Mouse (Mus musculus) heart, embryonic 13.5 days (tissue): ENCODE results near the gene Nck1. TPM values are rescaled to one million over a fixed set of nuclear protein-coding genes. Genes with fewer than 3 reads are reported as not detected.

ENCODE experiments used
- ATAC-seq: fragments of 200-750 bp; cut with Nextera tagmentation; 2 replicates; pipeline ENCODE4 v1.8.0; 2017; ENCODE audit warnings: moderate TSS enrichment; ENCODE audit not compliant: insufficient number of reproducible peaks, low FRiP score, low TSS enrichment; ENCODE audit errors: extremely low read depth
- H3K27ac ChIP-seq: fragments of 300-500 bp; sonication (generic); replicated peaks from 2 replicates; pipeline ENCODE4 v1.5.1; 2015; ENCODE audit warnings: moderate library complexity, mild to moderate bottlenecking, inconsistent platforms
- H3K27me3 ChIP-seq: fragments of 300-500 bp; sonication (generic); replicated peaks from 2 replicates; pipeline ENCODE4 v1.6.1; 2015; ENCODE audit warnings: mild to moderate bottlenecking, inconsistent platforms
- H3K36me3 ChIP-seq: fragments of 300-500 bp; sonication (generic); 2 replicates; pipeline ENCODE4 v1.6.1; 2015; ENCODE audit warnings: mild to moderate bottlenecking, inconsistent platforms
- H3K4me1 ChIP-seq: fragments of 300-500 bp; sonication (generic); 2 replicates; pipeline ENCODE4 v1.6.1; 2015; ENCODE audit warnings: inconsistent platforms
- H3K4me2 ChIP-seq: fragments of 300-500 bp; sonication (generic); 2 replicates; pipeline ENCODE4 v1.6.1; 2015; ENCODE audit warnings: inconsistent platforms, mild to moderate bottlenecking, moderate library complexity
- H3K4me3 ChIP-seq: fragments of 300-500 bp; sonication (generic); 2 replicates; pipeline ENCODE4 v1.5.1; 2015; ENCODE audit warnings: moderate library complexity, mild to moderate bottlenecking, inconsistent platforms
- H3K9ac ChIP-seq: fragments of 300-500 bp; sonication (generic); 2 replicates; pipeline ENCODE4 v1.6.1; 2015; ENCODE audit warnings: inconsistent platforms, mild to moderate bottlenecking, moderate library complexity
- H3K9me3 ChIP-seq: fragments of 300-500 bp; sonication (generic); 2 replicates; pipeline ENCODE4 v1.6.1; 2016; ENCODE audit warnings: inconsistent platforms
- WGBS: fragments of 180-500 bp; shearing (Covaris S2); methylation state at CpG from one replicate; pipeline ENCODE4 v1.1.7; 2015; ENCODE audit warnings: mixed read lengths; 5-methylcytosine and 5-hydroxymethylcytosine counted together
- polyA plus RNA-seq: library from polyadenylated mRNA; unstranded; fragments of >200 nt; fragmentation: Nextera tagmentation; extraction: Ambion mirVana; gene quantifications from 2 replicates; pipeline ENCODE4 v1.2.1, GENCODE M21; 2015

The Nck1 gene
- polyA plus RNA-seq, 1 experiment from 2014 or later: 45.6 TPM

DNA sequence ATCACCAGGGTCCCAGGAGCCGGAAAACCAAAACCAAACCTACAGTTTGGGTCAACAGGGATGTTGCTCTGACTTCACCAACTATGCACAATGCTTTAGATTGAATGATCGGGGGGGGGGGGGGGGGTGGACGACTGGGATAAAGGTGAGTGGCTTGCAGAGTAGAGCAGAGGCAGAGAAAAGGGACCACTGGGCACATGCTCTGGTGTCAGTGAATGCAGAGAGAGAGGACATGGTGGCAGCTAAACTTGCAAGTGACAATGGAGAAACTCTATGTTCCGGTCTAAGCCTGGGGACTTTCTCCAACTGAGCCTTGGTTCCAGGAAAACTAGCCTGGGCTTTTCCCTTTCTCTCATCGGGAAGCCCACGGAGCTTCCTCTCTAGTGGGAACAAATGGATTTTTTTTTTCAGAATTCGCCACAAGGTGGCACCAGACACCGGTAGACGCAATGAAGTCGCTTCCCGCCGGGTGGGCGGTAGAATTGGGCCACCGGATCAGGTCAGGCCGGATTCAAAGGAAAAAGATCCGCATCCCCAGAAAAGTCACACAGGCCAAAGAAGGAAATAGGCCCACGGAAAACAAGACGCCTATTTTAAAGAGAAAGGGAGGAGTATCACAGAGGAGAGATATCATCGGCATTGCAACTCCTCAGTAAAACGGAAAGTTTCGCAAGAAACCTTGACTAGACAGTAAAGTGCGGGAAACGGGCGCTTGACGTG, 91.8 kb downstream of the Nck1 start:
- Histone ChIP-seq H3K4me1 (peaks cover 31% of the 10 kb centered on the region), H3K9me3 (no peaks in the 10 kb centered on the region), H3K4me2 (peak overlapping the region; percentile 89), H3K4me3 (peak overlapping the region; percentile 56), H3K36me3 (peaks cover 4% of the 10 kb centered on the region; the same call in 1 of the 2 replicates), H3K9ac (peak overlapping the region; percentile 81), H3K27me3 (no peaks in the 10 kb centered on the region), H3K27ac (no peak overlapping the region)
- WGBS: 8% methylated on average over 24 of the region's 25 CpGs
- no peak for ATAC-seq

- no peaks in the 10 kb centered on the region for H3K9me3 ChIP-seq
- 38% methylated on average over 6 of the region's 6 CpGs for WGBS
- H3K4me1 ChIP-seq: peaks cover 22% of the 10 kb centered on the region
- peak overlapping the region; percentile 25 for H3K27ac ChIP-seq
- H3K9ac ChIP-seq: peak overlapping the region; percentile 33; the same call in 1 of the 2 replicates
- ATAC-seq: no peak
- peaks cover 16% of the 10 kb centered on the region; the same call in 1 of the 2 replicates for H3K27me3 ChIP-seq
- H3K4me3 ChIP-seq: no peak overlapping the region
- no peaks in the 10 kb centered on the region for H3K36me3 ChIP-seq
- peak overlapping the region; percentile 38 for H3K4me2 ChIP-seq
Observed at GRCm38 (mm10) chr9:100452432-100452831, 93.5 kb downstream of the Nck1 start.

- H3K9ac ChIP-seq: peak overlapping the region; percentile 72
- peak overlapping the region; percentile 61 for H3K4me3 ChIP-seq
- H3K4me1 ChIP-seq: peaks cover 8% of the 10 kb centered on the region; the same call in 1 of the 2 replicates
- H3K27me3 ChIP-seq: peaks cover 22% of the 10 kb centered on the region; the same call in 1 of the 2 replicates
- ATAC-seq: no peak
- peak overlapping the region; percentile 89 for H3K4me2 ChIP-seq
- under 1% methylated on average over 32 of the region's 32 CpGs for WGBS
- H3K9me3 ChIP-seq: no peaks in the 10 kb centered on the region
- 0 out of 2 replicates have a peak overlapping the region, but pooled peaks have one; percentile 21 for H3K27ac ChIP-seq
- H3K36me3 ChIP-seq: no peaks in the 10 kb centered on the region
Observed at GRCm38 (mm10) chr9:100446059-100446686, 99.8 kb downstream of the Nck1 start.

Other genes starting within 250 kb of the Nck1 start
- gene Il20rb, start 59.3 kb downstream of the Nck1 start, polyA plus RNA-seq: 0.41 and 0.68 TPM in 2 replicates
- gene Slc35g2, start 25.0 kb upstream of the Nck1 start, polyA plus RNA-seq: 9.6 and 10.5 TPM in 2 replicates
- gene Stag1, start 51.7 kb upstream of the Nck1 start, polyA plus RNA-seq: 23.1 and 25.7 TPM in 2 replicates